Comparison of ENCODE assay signal across 9 mouse cellular contexts in the genomic region with DNA sequence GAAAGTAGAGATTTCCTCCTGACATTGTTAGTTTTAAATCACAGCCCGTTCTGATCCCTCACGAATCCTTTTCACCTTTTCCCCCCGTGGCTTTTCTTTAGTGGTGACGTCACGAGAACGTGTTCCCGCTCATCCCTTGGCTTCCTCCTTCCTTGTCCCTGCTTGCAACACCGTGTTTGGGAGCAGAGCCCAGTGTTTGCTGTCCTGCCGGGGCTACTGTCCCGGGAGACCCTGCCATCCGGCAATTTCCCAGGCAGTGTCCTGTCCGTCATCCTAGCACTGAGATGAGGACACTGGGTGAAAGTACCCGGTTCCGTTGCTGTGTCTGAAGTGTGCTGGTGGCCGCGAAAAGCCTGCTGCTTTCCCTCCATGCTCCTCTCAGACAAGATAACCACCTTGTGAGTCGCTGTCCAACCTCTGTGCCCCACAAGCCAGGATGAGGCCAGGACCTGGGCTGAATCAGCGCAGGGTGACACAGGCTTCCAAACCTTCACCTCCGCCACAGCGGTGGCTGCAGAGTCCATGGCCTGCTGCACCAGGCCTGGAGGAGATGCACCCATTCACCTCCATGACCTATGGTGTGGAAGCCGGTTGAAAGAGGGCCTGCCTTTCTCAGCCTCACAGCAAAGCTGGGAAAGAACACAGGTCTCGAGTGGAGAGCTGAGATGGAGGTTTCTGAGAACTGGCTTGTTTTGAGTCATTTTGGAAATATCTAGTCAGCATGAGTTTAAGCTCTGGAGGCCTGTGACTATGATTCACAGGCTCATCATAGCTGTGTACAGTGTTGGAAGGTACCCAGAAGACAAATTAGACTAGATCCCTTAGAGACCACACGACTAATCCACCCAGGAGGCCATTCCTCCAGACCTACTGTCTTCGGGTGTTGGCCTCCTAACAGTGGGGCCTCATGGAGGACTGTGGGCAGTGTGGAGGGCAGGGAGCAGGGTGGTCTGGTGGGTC. TPM values are rescaled to one million over a fixed set of nuclear protein-coding genes. Genes with fewer than 3 reads are reported as not detected.
DNase-seq lines count a peak whose midpoint lies in the region; ATAC-seq and TF ChIP-seq lines count a peak whose summit lies in the region.
"Had no signal": no experiment of that assay in that cellular context is flagged by ENCODE, and none has a peak within 500 bp of the region (broad histone marks: within the 10 kb centered on the region; RNA-seq: fewer than 3 reads in every experiment).

No protein-coding gene starts in this region.

- H3K27ac ChIP-seq in cerebellum, adult 2 months (ENCODE audit: insufficient read depth, low read length), result 0 out of 2 replicates have a peak overlapping the region, but pooled peaks have one; percentile 3
- no peak overlapping the region for H3K27ac ChIP-seq in liver, embryonic 12.5 days
- no peak overlapping the region for H3K27ac ChIP-seq in liver, embryonic 11.5 days (ENCODE audit: low read depth, low read length)
- H3K27ac ChIP-seq in liver, embryonic 16.5 days (ENCODE audit: low read length), result peak overlapping the region; percentile 61
- no peak overlapping the region for H3K27ac ChIP-seq in intestine, embryonic 15.5 days

- no peak for TF ChIP-seq CTCF in cerebellum, adult 2 months (IDR thresholded peaks at IDR 0.05; ENCODE audit: borderline replicate concordance, insufficient read depth, low read depth, low read length)

- peaks cover 82% of the 10 kb centered on the region for H3K4me1 ChIP-seq in cerebellum, adult 2 months (ENCODE audit: control insufficient read depth, insufficient read depth, low read length)
- peaks cover 58% of the 10 kb centered on the region for H3K4me1 ChIP-seq in liver, embryonic 12.5 days
- peaks cover 20% of the 10 kb centered on the region for H3K4me1 ChIP-seq in liver, embryonic 11.5 days (replicated peaks; ENCODE audit: control insufficient read depth, insufficient read depth, low read length)
- H3K4me1 ChIP-seq in liver, embryonic 16.5 days (ENCODE audit: control insufficient read depth, low read depth, low read length), result peaks cover 14% of the 10 kb centered on the region
- peaks cover 37% of the 10 kb centered on the region for H3K4me1 ChIP-seq in intestine, embryonic 15.5 days (replicated peaks)

- H3K27me3 ChIP-seq in cerebellum, adult 2 months (ENCODE audit: control insufficient read depth, insufficient read depth, low read length), result no peaks in the 10 kb centered on the region
- H3K27me3 ChIP-seq in liver, embryonic 12.5 days (replicated peaks), result no peaks in the 10 kb centered on the region
- H3K27me3 ChIP-seq in liver, embryonic 11.5 days (replicated peaks; ENCODE audit: control insufficient read depth, insufficient read depth, low read length), result no peaks in the 10 kb centered on the region
- no peaks in the 10 kb centered on the region for H3K27me3 ChIP-seq in liver, embryonic 16.5 days (ENCODE audit: control insufficient read depth, insufficient read depth, low read depth, low read length)
- no peaks in the 10 kb centered on the region for H3K27me3 ChIP-seq in intestine, embryonic 15.5 days (replicated peaks)

- ATAC-seq in cerebellum, adult (ENCODE audit: insufficient number of reproducible peaks, low FRiP score, low TSS enrichment), result no peak
- ATAC-seq in liver, embryonic 12.5 days, result no peak
- no peak for ATAC-seq in liver, embryonic 11.5 days (replicated peaks; ENCODE audit: low FRiP score)
- peak; percentile 28; the same call in 1 of the 2 replicates for ATAC-seq in liver, embryonic 16.5 days (ENCODE audit: low read depth)
- no peak for ATAC-seq in intestine, embryonic 15.5 days

- H3K9me3 ChIP-seq in liver, embryonic 12.5 days (replicated peaks), result no peaks in the 10 kb centered on the region
- no peaks in the 10 kb centered on the region for H3K9me3 ChIP-seq in liver, embryonic 11.5 days (ENCODE audit: control insufficient read depth, low read length)
- no peaks in the 10 kb centered on the region for H3K9me3 ChIP-seq in liver, embryonic 16.5 days (replicated peaks; ENCODE audit: control insufficient read depth, low read length)
- H3K9me3 ChIP-seq in intestine, embryonic 15.5 days, result no peaks in the 10 kb centered on the region

- H3K4me2 ChIP-seq in liver, embryonic 12.5 days, result peak overlapping the region; percentile 3; the same call in 1 of the 2 replicates
- no peak overlapping the region for H3K4me2 ChIP-seq in liver, embryonic 11.5 days
- no peak overlapping the region for H3K4me2 ChIP-seq in liver, embryonic 16.5 days (ENCODE audit: low read depth, low read length)
- H3K4me2 ChIP-seq in intestine, embryonic 15.5 days (replicated peaks), result no peak overlapping the region

- H3K9ac ChIP-seq in liver, embryonic 12.5 days, result no peak overlapping the region
- no peak overlapping the region for H3K9ac ChIP-seq in liver, embryonic 11.5 days (ENCODE audit: low read depth, low read length)
- H3K9ac ChIP-seq in liver, embryonic 16.5 days (ENCODE audit: low read depth, low read length), result no peak overlapping the region
- no peak overlapping the region for H3K9ac ChIP-seq in intestine, embryonic 15.5 days

- no peak overlapping the region for H3K4me3 ChIP-seq in cerebellum, adult 2 months (replicated peaks; ENCODE audit: insufficient read depth, low read depth, low read length)
- no peak overlapping the region for H3K4me3 ChIP-seq in liver, embryonic 12.5 days
- no peak overlapping the region for H3K4me3 ChIP-seq in liver, embryonic 11.5 days (ENCODE audit: low read depth, low read length)
- H3K4me3 ChIP-seq in liver, embryonic 16.5 days (ENCODE audit: low read depth, low read length), result no peak overlapping the region
- no peak overlapping the region for H3K4me3 ChIP-seq in intestine, embryonic 15.5 days (replicated peaks)

- peaks cover 10% of the 10 kb centered on the region for H3K36me3 ChIP-seq in liver, embryonic 12.5 days
- H3K36me3 ChIP-seq in liver, embryonic 11.5 days (ENCODE audit: control insufficient read depth, insufficient read depth, low read length), result peaks cover 3% of the 10 kb centered on the region; the same call in 1 of the 2 replicates
- H3K36me3 ChIP-seq in liver, embryonic 16.5 days (ENCODE audit: control insufficient read depth, insufficient read depth), result no peaks in the 10 kb centered on the region
- peaks cover 4% of the 10 kb centered on the region; the same call in 1 of the 2 replicates for H3K36me3 ChIP-seq in intestine, embryonic 15.5 days

- WGBS in cerebellum, adult 2 months, result 36% methylated on average over 24 of the region's 24 CpGs
- 68% methylated on average over 24 of the region's 24 CpGs for WGBS in liver, embryonic 12.5 days (ENCODE audit: insufficient replicate concordance)
- 76% methylated on average over 24 of the region's 24 CpGs for WGBS in liver, embryonic 11.5 days
- 51% methylated on average over 24 of the region's 24 CpGs for WGBS in liver, embryonic 16.5 days (ENCODE audit: insufficient replicate concordance)
- WGBS in intestine, embryonic 15.5 days, result 68% methylated on average over 24 of the region's 24 CpGs

- peak; percentile 57 to 62 for DNase-seq in cerebellum, adult 2 months
- no peak for DNase-seq in liver, embryonic 11.5 days (ENCODE audit: low spot score)
- peak; percentile 69 for DNase-seq in adrenal gland, postnatal 14 days
- DNase-seq in left cerebral cortex, adult 9 months (ENCODE audit: low spot score in 2 of 2), result no peak
- DNase-seq: kidney, postnatal 14 days had no signal

- TF ChIP-seq POLR2A in cerebellum, adult 2 months (IDR thresholded peaks at IDR 0.05; ENCODE audit: borderline replicate concordance, insufficient read depth, low read length), result no peak

RNA-seq across cellular contexts. Expression of a gene that starts 47.0 kb away (rescaled TPM):
- polyA plus RNA-seq in cerebellum, adult 2 months (2012; rRNA removed), result 22.6 and 23.8 TPM in 2 replicates
- polyA plus RNA-seq in liver, embryonic 12.5 days (2016; fragmentation: Nextera tagmentation; extraction: Ambion mirVana), result 36.6 and 37.5 TPM in 2 replicates
- 46.6 and 48.6 TPM in 2 replicates for polyA plus RNA-seq in liver, embryonic 11.5 days (2014; fragmentation: Nextera tagmentation; extraction: Ambion mirVana)
- total RNA-seq in adrenal gland, postnatal 14 days (2021), result 45.4 and 57.5 TPM in 2 replicates
- 12.3 and 13.3 TPM in 2 replicates for polyA plus RNA-seq in liver, embryonic 16.5 days (2015; fragmentation: Nextera tagmentation; extraction: Ambion mirVana)
- 58.8 and 66.9 TPM in 2 replicates for polyA plus RNA-seq in intestine, embryonic 15.5 days (2015; fragmentation: Nextera tagmentation; extraction: Ambion mirVana)

Comparison
In these comparisons a context has a peak if more than half of its experiments do, and no peak if none do; other contexts are left out.
1. H3K27ac ChIP-seq: peak in cerebellum, adult 2 months (single experiment) and liver, embryonic 16.5 days (single experiment); none in liver, embryonic 12.5 days (single experiment), liver, embryonic 11.5 days (single experiment) and intestine, embryonic 15.5 days (single experiment).
2. DNase-seq: peak in cerebellum, adult 2 months (2 of 2) and adrenal gland, postnatal 14 days (single experiment); none in liver, embryonic 11.5 days (single experiment) and left cerebral cortex, adult 9 months (0 of 2).